Mouse (Mus musculus): Measurements from ENCODE around the gene Esr1. TPM values are rescaled to one million over a fixed set of nuclear protein-coding genes. Genes with fewer than 3 reads are reported as not detected.
A peak's percentile ranks its signal among the peaks of the same experiment; 100 is the strongest.

Gene Esr1
- polyA plus RNA-seq, 1 experiment: 3.6 TPM

GRCm38 (mm10) chr10:4830592-4830991, 219.2 kb downstream of the Esr1 start:
- Histone ChIP-seq H3K27me3 (ENCODE audit: control insufficient read depth, insufficient read depth, insufficient read length) (no peaks in the 10 kb centered on the region), H3K79me2 (ENCODE audit: control insufficient read depth, insufficient read depth) (no peaks in the 10 kb centered on the region), H3K36me3 (ENCODE audit: control insufficient read depth, insufficient read depth) (no peaks in the 10 kb centered on the region), H3K4me3 (no peak overlapping the region), H3K4me2 (ENCODE audit: low read depth) (no peak overlapping the region), H3ac (ENCODE audit: control insufficient read depth, insufficient read length) (no peak overlapping the region)
- TF ChIP-seq MAX (IDR thresholded peaks at IDR 0.05; ENCODE audit: low read depth) (no peak), TCF12 (IDR thresholded peaks at IDR 0.05; ENCODE audit: insufficient read depth, poor library complexity, severe bottlenecking) (no peak), CEBPB (IDR thresholded peaks at IDR 0.05; ENCODE audit: insufficient read depth, poor library complexity, severe bottlenecking) (no peak)

- H3K27me3 ChIP-seq (ENCODE audit: control insufficient read depth, insufficient read depth, insufficient read length): no peaks in the 10 kb centered on the region
- no peak overlapping the region for H3K4me2 ChIP-seq (ENCODE audit: low read depth)
- H3K4me3 ChIP-seq: no peak overlapping the region
- TF ChIP-seq CEBPB (IDR thresholded peaks at IDR 0.05; ENCODE audit: insufficient read depth, poor library complexity, severe bottlenecking) (no peak), MYOG (IDR thresholded peaks at IDR 0.05; ENCODE audit: control insufficient read depth in 1 of 3, insufficient read depth in 1 of 3, insufficient read length in 2 of 3, low read depth in 2 of 3) (peak in 2 of 3 experiments; percentile 74 to 82), POLR2A (IDR thresholded peaks at IDR 0.05; ENCODE audit: insufficient read length, low read depth) (no peak), MYOD1 (IDR thresholded peaks at IDR 0.05; ENCODE audit: control insufficient read depth in 1 of 3, insufficient read length in 2 of 3, low read depth in 2 of 3) (peak; percentile 99 to 100 (median 99)), E2F4 (IDR thresholded peaks at IDR 0.05; ENCODE audit: insufficient read depth) (no peak), USF1 (IDR thresholded peaks at IDR 0.05; ENCODE audit: low read depth) (no peak), TCF12 (IDR thresholded peaks at IDR 0.05; ENCODE audit: insufficient read depth, poor library complexity, severe bottlenecking) (peak; percentile 89), TCF3 (IDR thresholded peaks at IDR 0.05; ENCODE audit: insufficient read length, low read depth) (peak; percentile 87), MAX (IDR thresholded peaks at IDR 0.05; ENCODE audit: low read depth) (no peak), REST (IDR thresholded peaks at IDR 0.05; ENCODE audit: insufficient read depth, insufficient read length) (no peak)
- H3K36me3 ChIP-seq (ENCODE audit: control insufficient read depth, insufficient read depth): no peaks in the 10 kb centered on the region
- no peak overlapping the region for H3ac ChIP-seq (ENCODE audit: control insufficient read depth, insufficient read length)
- no peaks in the 10 kb centered on the region for H3K79me2 ChIP-seq (ENCODE audit: control insufficient read depth, insufficient read depth)
Observed at GRCm38 (mm10) chr10:4838099-4838498, 226.7 kb downstream of the Esr1 start.

- H3K4me3 ChIP-seq: no peak overlapping the region
- TF ChIP-seq MYOG (IDR thresholded peaks at IDR 0.05; ENCODE audit: control insufficient read depth in 1 of 3, insufficient read depth in 1 of 3, insufficient read length in 2 of 3, low read depth in 2 of 3) (no peak), TCF12 (IDR thresholded peaks at IDR 0.05; ENCODE audit: insufficient read depth, poor library complexity, severe bottlenecking) (no peak), MYOD1 (IDR thresholded peaks at IDR 0.05; ENCODE audit: control insufficient read depth in 1 of 3, insufficient read length in 2 of 3, low read depth in 2 of 3) (no peak)
- no peaks in the 10 kb centered on the region for H3K36me3 ChIP-seq (ENCODE audit: control insufficient read depth, insufficient read depth)
- H3K79me2 ChIP-seq (ENCODE audit: control insufficient read depth, insufficient read depth): no peaks in the 10 kb centered on the region
- no peak overlapping the region for H3ac ChIP-seq (ENCODE audit: control insufficient read depth, insufficient read length)
- no peak overlapping the region for H3K4me2 ChIP-seq (ENCODE audit: low read depth)
- no peaks in the 10 kb centered on the region for H3K27me3 ChIP-seq (ENCODE audit: control insufficient read depth, insufficient read depth, insufficient read length)
Observed at GRCm38 (mm10) chr10:4841039-4841438, 229.6 kb downstream of the Esr1 start.

- H3ac ChIP-seq (ENCODE audit: control insufficient read depth, insufficient read length): no peak overlapping the region
- H3K36me3 ChIP-seq (ENCODE audit: control insufficient read depth, insufficient read depth): no peaks in the 10 kb centered on the region
- TF ChIP-seq MYOG (IDR thresholded peaks at IDR 0.05; ENCODE audit: control insufficient read depth in 1 of 3, insufficient read depth in 1 of 3, insufficient read length in 2 of 3, low read depth in 2 of 3) (no peak), REST (IDR thresholded peaks at IDR 0.05; ENCODE audit: insufficient read depth, insufficient read length) (no peak), CEBPB (IDR thresholded peaks at IDR 0.05; ENCODE audit: insufficient read depth, poor library complexity, severe bottlenecking) (no peak), USF1 (IDR thresholded peaks at IDR 0.05; ENCODE audit: low read depth) (no peak), POLR2AphosphoS2 (IDR thresholded peaks at IDR 0.05; ENCODE audit: insufficient read length, low read depth) (no peak), MAX (IDR thresholded peaks at IDR 0.05; ENCODE audit: low read depth) (no peak), E2F4 (IDR thresholded peaks at IDR 0.05; ENCODE audit: insufficient read depth) (no peak), TCF12 (IDR thresholded peaks at IDR 0.05; ENCODE audit: insufficient read depth, poor library complexity, severe bottlenecking) (no peak), SRF (IDR thresholded peaks at IDR 0.05; ENCODE audit: control insufficient read depth, insufficient read length, low read depth) (no peak), TCF3 (IDR thresholded peaks at IDR 0.05; ENCODE audit: insufficient read length, low read depth) (no peak), MYOD1 (IDR thresholded peaks at IDR 0.05; ENCODE audit: control insufficient read depth in 1 of 3, insufficient read length in 2 of 3, low read depth in 2 of 3) (no peak), POLR2A (IDR thresholded peaks at IDR 0.05; ENCODE audit: insufficient read length, low read depth) (no peak)
- H3K4me2 ChIP-seq (ENCODE audit: low read depth): no peak overlapping the region
- H3K4me3 ChIP-seq: no peak overlapping the region
- H3K79me2 ChIP-seq (ENCODE audit: control insufficient read depth, insufficient read depth): no peaks in the 10 kb centered on the region
- no peaks in the 10 kb centered on the region for H3K27me3 ChIP-seq (ENCODE audit: control insufficient read depth, insufficient read depth, insufficient read length)
Observed at GRCm38 (mm10) chr10:4847523-4847922, 236.1 kb downstream of the Esr1 start.

- H3K4me2 ChIP-seq (ENCODE audit: low read depth): no peak overlapping the region
Observed at GRCm38 (mm10) chr10:4849881-4850280, 238.5 kb downstream of the Esr1 start.

More at GRCm38 (mm10) chr10:4849881-4850280, 238.5 kb downstream of the Esr1 start:
- no peaks in the 10 kb centered on the region for H3K79me2 ChIP-seq (ENCODE audit: control insufficient read depth, insufficient read depth)
- no peaks in the 10 kb centered on the region for H3K36me3 ChIP-seq (ENCODE audit: control insufficient read depth, insufficient read depth)
- TF ChIP-seq TCF3 (IDR thresholded peaks at IDR 0.05; ENCODE audit: insufficient read length, low read depth) (no peak), REST (IDR thresholded peaks at IDR 0.05; ENCODE audit: insufficient read depth, insufficient read length) (no peak), TCF12 (IDR thresholded peaks at IDR 0.05; ENCODE audit: insufficient read depth, poor library complexity, severe bottlenecking) (no peak)
- H3K27me3 ChIP-seq (ENCODE audit: control insufficient read depth, insufficient read depth, insufficient read length): no peaks in the 10 kb centered on the region
- H3ac ChIP-seq (ENCODE audit: control insufficient read depth, insufficient read length): no peak overlapping the region
- H3K4me3 ChIP-seq: no peak overlapping the region
